Mouse (Mus musculus): ENCODE measurements around the gene Pthlh. TPM values are rescaled to one million over a fixed set of nuclear protein-coding genes. Genes with fewer than 3 reads are reported as not detected.
"Not testable (repeated sequence)": the region's sequence is repeated elsewhere in the genome, so short reads cannot be mapped to it uniquely, and the experiment has no call there.

Pthlh gene
- polyA plus RNA-seq (2015; fragmentation: Nextera tagmentation; extraction: Ambion mirVana) = 3.9 and 4.4 TPM in 2 replicates

GRCm38 (mm10) chr6:147263587-147264565, at the start of gene Pthlh:
Pthlh (minus strand) TSS chr6:147264183.
- H3K36me3 ChIP-seq (ENCODE audit: control insufficient read depth, insufficient read depth, low read length) = no peaks in the 10 kb centered on the region
- H3K4me3 ChIP-seq (ENCODE audit: low read length) = peak within 1 kb of the TSS; percentile 53
- H3K9me3 ChIP-seq (ENCODE audit: control insufficient read depth, low read length) = no peaks in the 10 kb centered on the region
- under 1% methylated on average over 64 of the region's 68 CpGs for WGBS
- peak within 1 kb of the TSS; percentile 62 for H3K9ac ChIP-seq (ENCODE audit: low read depth, low read length)
- no peak within 1 kb of the TSS for H3K27ac ChIP-seq (ENCODE audit: low read depth, low read length)
- H3K27me3 ChIP-seq (replicated peaks; ENCODE audit: control insufficient read depth, insufficient read depth, low read length) = peaks cover 30% of the 10 kb centered on the region
- peak; percentile 82 for ATAC-seq
- H3K4me2 ChIP-seq (ENCODE audit: low read length) = peak within 1 kb of the TSS; percentile 96
- H3K4me1 ChIP-seq (ENCODE audit: control insufficient read depth, insufficient read depth, low read depth, low read length) = peaks cover 16% of the 10 kb centered on the region

- Histone ChIP-seq H3K9ac (ENCODE audit: low read depth, low read length) (no peak overlapping the region), H3K4me1 (ENCODE audit: control insufficient read depth, insufficient read depth, low read depth, low read length) (no peaks in the 10 kb centered on the region), H3K4me2 (ENCODE audit: low read length) (no peak overlapping the region), H3K4me3 (ENCODE audit: low read length) (no peak overlapping the region), H3K27ac (ENCODE audit: low read depth, low read length) (no peak overlapping the region), H3K27me3 (replicated peaks; ENCODE audit: control insufficient read depth, insufficient read depth, low read length) (no peaks in the 10 kb centered on the region), H3K36me3 (ENCODE audit: control insufficient read depth, insufficient read depth, low read length) (no peaks in the 10 kb centered on the region), H3K9me3 (ENCODE audit: control insufficient read depth, low read length) (no peaks in the 10 kb centered on the region)
- ATAC-seq = no peak
Observed at GRCm38 (mm10) chr6:147313331-147313730, 49.3 kb upstream of the Pthlh start.

- WGBS = 87% methylated on average over 7 of the region's 7 CpGs
- Histone ChIP-seq H3K36me3 (ENCODE audit: control insufficient read depth, insufficient read depth, low read length) (no peaks in the 10 kb centered on the region), H3K4me3 (ENCODE audit: low read length) (no peak overlapping the region), H3K9ac (ENCODE audit: low read depth, low read length) (no peak overlapping the region), H3K4me2 (ENCODE audit: low read length) (no peak overlapping the region), H3K27me3 (replicated peaks; ENCODE audit: control insufficient read depth, insufficient read depth, low read length) (no peaks in the 10 kb centered on the region), H3K9me3 (ENCODE audit: control insufficient read depth, low read length) (no peaks in the 10 kb centered on the region), H3K27ac (ENCODE audit: low read depth, low read length) (no peak overlapping the region), H3K4me1 (ENCODE audit: control insufficient read depth, insufficient read depth, low read depth, low read length) (no peaks in the 10 kb centered on the region)
- no peak for ATAC-seq
Observed at GRCm38 (mm10) chr6:147310435-147310978, 46.5 kb upstream of the Pthlh start.

- H3K27me3 ChIP-seq (replicated peaks; ENCODE audit: control insufficient read depth, insufficient read depth, low read length) = no peaks in the 10 kb centered on the region
- no peak overlapping the region for H3K4me2 ChIP-seq (ENCODE audit: low read length)
- WGBS = 82% methylated on average over 4 of the region's 4 CpGs
- H3K27ac ChIP-seq (ENCODE audit: low read depth, low read length) = no peak overlapping the region
- H3K9me3 ChIP-seq (ENCODE audit: control insufficient read depth, low read length) = no peaks in the 10 kb centered on the region
- H3K4me1 ChIP-seq (ENCODE audit: control insufficient read depth, insufficient read depth, low read depth, low read length) = no peaks in the 10 kb centered on the region
- no peak overlapping the region for H3K9ac ChIP-seq (ENCODE audit: low read depth, low read length)
- no peak; the same call in 1 of the 2 replicates for ATAC-seq
- no peaks in the 10 kb centered on the region for H3K36me3 ChIP-seq (ENCODE audit: control insufficient read depth, insufficient read depth, low read length)
- no peak overlapping the region for H3K4me3 ChIP-seq (ENCODE audit: low read length)
Observed at GRCm38 (mm10) chr6:147310035-147310434, 46.1 kb upstream of the Pthlh start.

- WGBS = 63% methylated on average over 4 of the region's 9 CpGs
- not testable (repeated sequence) for ATAC-seq; H3K4me2 ChIP-seq (ENCODE audit: low read length); H3K9me3 ChIP-seq (ENCODE audit: control insufficient read depth, low read length); H3K27ac ChIP-seq (ENCODE audit: low read depth, low read length); H3K9ac ChIP-seq (ENCODE audit: low read depth, low read length); H3K27me3 ChIP-seq (replicated peaks; ENCODE audit: control insufficient read depth, insufficient read depth, low read length); H3K4me3 ChIP-seq (ENCODE audit: low read length); H3K4me1 ChIP-seq (ENCODE audit: control insufficient read depth, insufficient read depth, low read depth, low read length); H3K36me3 ChIP-seq (ENCODE audit: control insufficient read depth, insufficient read depth, low read length)
Observed at GRCm38 (mm10) chr6:147304236-147304635, 40.3 kb upstream of the Pthlh start.

- ATAC-seq = no peak
- WGBS = 85% methylated on average over 5 of the region's 5 CpGs
- Histone ChIP-seq H3K27ac (ENCODE audit: low read depth, low read length) (no peak overlapping the region), H3K9me3 (ENCODE audit: control insufficient read depth, low read length) (no peaks in the 10 kb centered on the region), H3K36me3 (ENCODE audit: control insufficient read depth, insufficient read depth, low read length) (no peaks in the 10 kb centered on the region), H3K9ac (ENCODE audit: low read depth, low read length) (no peak overlapping the region), H3K27me3 (replicated peaks; ENCODE audit: control insufficient read depth, insufficient read depth, low read length) (no peaks in the 10 kb centered on the region), H3K4me2 (ENCODE audit: low read length) (no peak overlapping the region), H3K4me1 (ENCODE audit: control insufficient read depth, insufficient read depth, low read depth, low read length) (no peaks in the 10 kb centered on the region), H3K4me3 (ENCODE audit: low read length) (no peak overlapping the region)
Observed at GRCm38 (mm10) chr6:147299607-147300006, 35.6 kb upstream of the Pthlh start.

GRCm38 (mm10) chr6:147279309-147279708, 15.3 kb upstream of the Pthlh start:
- Histone ChIP-seq H3K27me3 (replicated peaks; ENCODE audit: control insufficient read depth, insufficient read depth, low read length) (no peaks in the 10 kb centered on the region), H3K4me1 (ENCODE audit: control insufficient read depth, insufficient read depth, low read depth, low read length) (no peaks in the 10 kb centered on the region), H3K27ac (ENCODE audit: low read depth, low read length) (no peak overlapping the region), H3K9ac (ENCODE audit: low read depth, low read length) (no peak overlapping the region), H3K4me3 (ENCODE audit: low read length) (no peak overlapping the region), H3K36me3 (ENCODE audit: control insufficient read depth, insufficient read depth, low read length) (no peaks in the 10 kb centered on the region), H3K9me3 (ENCODE audit: control insufficient read depth, low read length) (peaks cover 6% of the 10 kb centered on the region), H3K4me2 (ENCODE audit: low read length) (no peak overlapping the region)
- no peak for ATAC-seq
- 20% methylated on average over 5 of the region's 5 CpGs for WGBS

GRCm38 (mm10) chr6:147268143-147268790, 4.3 kb upstream of the Pthlh start:
- no peak overlapping the region for H3K27ac ChIP-seq (ENCODE audit: low read depth, low read length)
- H3K36me3 ChIP-seq (ENCODE audit: control insufficient read depth, insufficient read depth, low read length) = no peaks in the 10 kb centered on the region
- ATAC-seq = no peak
- H3K9me3 ChIP-seq (ENCODE audit: control insufficient read depth, low read length) = no peaks in the 10 kb centered on the region
- H3K9ac ChIP-seq (ENCODE audit: low read depth, low read length) = no peak overlapping the region
- peaks cover 10% of the 10 kb centered on the region for H3K4me1 ChIP-seq (ENCODE audit: control insufficient read depth, insufficient read depth, low read depth, low read length)
- peaks cover 35% of the 10 kb centered on the region for H3K27me3 ChIP-seq (replicated peaks; ENCODE audit: control insufficient read depth, insufficient read depth, low read length)
- WGBS = 5% methylated on average over 19 of the region's 19 CpGs
- H3K4me3 ChIP-seq (ENCODE audit: low read length) = no peak overlapping the region
- peak overlapping the region; percentile 36 for H3K4me2 ChIP-seq (ENCODE audit: low read length)

GRCm38 (mm10) chr6:147266466-147266865, 2.5 kb upstream of the Pthlh start:
- Histone ChIP-seq H3K27ac (ENCODE audit: low read depth, low read length) (no peak overlapping the region), H3K9me3 (ENCODE audit: control insufficient read depth, low read length) (no peaks in the 10 kb centered on the region), H3K4me1 (ENCODE audit: control insufficient read depth, insufficient read depth, low read depth, low read length) (peaks cover 16% of the 10 kb centered on the region), H3K27me3 (replicated peaks; ENCODE audit: control insufficient read depth, insufficient read depth, low read length) (peaks cover 35% of the 10 kb centered on the region), H3K36me3 (ENCODE audit: control insufficient read depth, insufficient read depth, low read length) (no peaks in the 10 kb centered on the region), H3K9ac (ENCODE audit: low read depth, low read length) (no peak overlapping the region), H3K4me3 (ENCODE audit: low read length) (no peak overlapping the region), H3K4me2 (ENCODE audit: low read length) (no peak overlapping the region)
- ATAC-seq = no peak
- WGBS = 91% methylated on average over 6 of the region's 6 CpGs

Measured in hindbrain, embryonic 16.5 days (tissue).